Mouse (Mus musculus) ES-E14 (cell line): Measurements from ENCODE around the gene Cdkn1a. TPM values are rescaled to one million over a fixed set of nuclear protein-coding genes. Genes with fewer than 3 reads are reported as not detected.
"Not testable (repeated sequence)": the region's sequence is repeated elsewhere in the genome, so short reads cannot be mapped to it uniquely, and the experiment has no call there.

ENCODE experiments used
- DNase-seq: peaks from one replicate; pipeline ENCODE4 v3.0.0-alpha.2; 2013; ENCODE audit warnings: low read depth, low spot score
- H3K27ac ChIP-seq: 2 replicates; pipeline ENCODE4 v1.5.1; 2012; ENCODE audit warnings: low read depth, mild to moderate bottlenecking, low read length, moderate library complexity, mixed read lengths; ENCODE audit not compliant: poor library complexity, insufficient read depth, severe bottlenecking
- H3K36me3 ChIP-seq: 2 replicates; pipeline ENCODE4 v1.6.1; 2012; ENCODE audit warnings: mild to moderate bottlenecking, low read length, moderate library complexity, mixed read lengths; ENCODE audit not compliant: control insufficient read depth, poor library complexity, insufficient read depth, severe bottlenecking
- H3K4me1 ChIP-seq, 2 experiments: fragments of 150-350 bp in 1 of 2; sonication (generic) in 1 of 2; 2 replicates each; pipeline ENCODE4 v1.6.1; 2012; ENCODE audit warnings: low read length in 2 of 2, mild to moderate bottlenecking in 1 of 2, mixed read lengths in 1 of 2; ENCODE audit not compliant: control insufficient read depth in 2 of 2, insufficient read depth in 2 of 2, poor library complexity in 1 of 2
- H3K4me3 ChIP-seq, 2 experiments: fragments of 150-350 bp in 1 of 2; sonication (generic) in 1 of 2; 2 replicates each; pipeline ENCODE4 v1.5.1; 2012; ENCODE audit warnings: low read length in 2 of 2, low read depth in 1 of 2, mild to moderate bottlenecking in 1 of 2, mixed read lengths in 1 of 2; ENCODE audit not compliant: insufficient read depth in 1 of 2, poor library complexity in 1 of 2, severe bottlenecking in 1 of 2
- H3K9ac ChIP-seq: 2 replicates; pipeline ENCODE4 v1.6.1; 2012; ENCODE audit warnings: low read depth, mild to moderate bottlenecking, low read length, mixed read lengths; ENCODE audit not compliant: poor library complexity, insufficient read depth, severe bottlenecking
- H3K9me3 ChIP-seq: fragments of 150-350 bp; sonication (generic); 2 replicates; pipeline ENCODE4 v1.6.1; 2012; ENCODE audit warnings: low read depth, mild to moderate bottlenecking, low read length; ENCODE audit not compliant: control insufficient read depth, insufficient read depth
- CHD2 ChIP-seq: IDR thresholded peaks from 2 replicates; pipeline ENCODE4 v1.6.1; 2014; ENCODE audit warnings: mild to moderate bottlenecking, low read depth, low read length, inconsistent platforms
- HCFC1 ChIP-seq: IDR thresholded peaks from 2 replicates; pipeline ENCODE4 v1.6.1; 2012; ENCODE audit warnings: low read length, inconsistent platforms, borderline replicate concordance; ENCODE audit not compliant: insufficient read depth
- MAFK ChIP-seq: IDR thresholded peaks from 2 replicates; pipeline ENCODE4 v1.6.1; 2014; ENCODE audit warnings: mild to moderate bottlenecking, low read depth, low read length, inconsistent platforms; ENCODE audit not compliant: insufficient read depth
- ZC3H11A ChIP-seq: IDR thresholded peaks from 2 replicates; pipeline ENCODE4 v1.6.1; 2012; ENCODE audit warnings: low read depth, mild to moderate bottlenecking, inconsistent platforms, low read length, borderline replicate concordance
- ZNF384 ChIP-seq: IDR thresholded peaks from 2 replicates; pipeline ENCODE4 v1.6.1; 2012; ENCODE audit warnings: low read depth, low read length, inconsistent platforms
- in situ Hi-C, 2 experiments: fragments of 600-800 bp; cut with MboI; formaldehyde crosslinking; loops; one replicate each; pipeline ENCODE4 v1.15.1; 2025; ENCODE audit warnings: low sequenced_read_pairs in 2 of 2, inconsistent platforms in 1 of 2; ENCODE audit not compliant: unreplicated experiment in 2 of 2
- total RNA-seq: library from RNA; depleted of rRNA; stranded (reverse); fragments of 300-350 nt; gene quantifications from 2 replicates; pipeline ENCODE4 v1.2.3, GENCODE M21; 2012

The Cdkn1a gene
- total RNA-seq, 1 experiment = 32.3 TPM

DNA sequence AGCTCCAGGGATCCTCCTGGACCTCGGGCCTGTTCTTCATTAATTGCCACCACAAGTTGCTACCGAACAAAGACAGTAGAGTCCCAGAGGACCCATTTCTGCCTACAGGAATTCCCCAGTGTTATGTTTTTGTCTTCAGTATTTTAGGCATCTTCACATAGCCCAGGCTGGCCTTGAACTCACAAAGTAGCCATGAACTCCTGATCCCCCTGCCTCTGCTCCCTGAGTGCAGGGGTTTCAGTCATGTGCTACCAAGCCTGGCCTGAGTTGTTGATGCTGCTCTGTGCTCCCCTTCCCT, 26.8 kb upstream of the Cdkn1a start:
- Histone ChIP-seq H3K27ac (no peak overlapping the region), H3K36me3 (0 out of 2 replicates have a peak, but pooled peaks cover 1% of the 10 kb centered on the region), H3K4me1 (peaks cover 22 to 38% of the 10 kb centered on the region in 2 experiments), H3K4me3 (no peak overlapping the region), H3K9me3 (no peaks in the 10 kb centered on the region), H3K9ac (no peak overlapping the region)
- no peak for TF ChIP-seq HCFC1
- TF ChIP-seq CHD2 = no peak
- no peak for TF ChIP-seq MAFK
- TF ChIP-seq ZNF384 = no peak
- TF ChIP-seq ZC3H11A = no peak
- no peak for DNase-seq
- in situ Hi-C loops = no loop called here

DNA sequence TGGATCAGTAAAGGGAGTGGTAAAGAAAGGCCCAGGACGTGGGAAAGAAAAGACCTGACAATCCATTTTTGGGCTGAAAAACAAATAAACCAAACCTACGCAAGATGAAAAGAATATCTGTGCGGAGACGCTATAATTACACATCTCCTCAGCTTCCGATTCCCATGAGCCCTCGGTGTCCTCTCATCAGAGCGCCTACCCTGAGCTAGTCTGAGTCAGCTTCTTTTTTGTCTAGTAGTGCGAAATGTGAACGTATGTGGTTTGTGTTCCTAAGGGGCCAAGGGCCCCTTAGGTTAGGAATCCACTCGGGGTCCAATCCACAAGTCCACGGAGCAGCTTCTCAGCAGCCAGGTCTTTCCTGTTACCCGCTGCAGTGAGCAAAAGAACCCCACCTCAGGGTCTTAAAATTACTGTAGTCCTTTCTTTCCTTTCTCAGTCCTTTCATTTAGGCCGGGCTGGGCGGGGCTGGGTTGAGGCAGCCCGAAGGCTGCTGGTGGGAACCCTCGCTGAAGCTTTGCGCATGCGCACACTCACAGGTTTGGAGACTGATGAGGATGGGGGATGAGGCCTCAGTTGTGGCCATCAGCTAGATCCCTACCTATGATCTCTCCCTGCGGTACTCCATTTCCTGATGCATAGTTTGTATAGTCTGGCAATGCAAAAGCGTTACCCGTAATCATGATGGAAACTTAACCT, 25.4 kb upstream of the Cdkn1a start:
- peak overlapping the region in 1 of 2 experiments; percentile 23; a peak in 1 of 4 replicates for H3K4me3 ChIP-seq
- TF ChIP-seq MAFK = peak; percentile 66
- TF ChIP-seq HCFC1 = no peak
- no peaks in the 10 kb centered on the region for H3K9me3 ChIP-seq
- no peaks in the 10 kb centered on the region for H3K36me3 ChIP-seq
- H3K27ac ChIP-seq = peak overlapping the region; percentile 51; the same call in 1 of the 2 replicates
- no peak overlapping the region for H3K9ac ChIP-seq
- DNase-seq = peak; percentile 87
- peaks cover 27 to 43% of the 10 kb centered on the region in 2 experiments for H3K4me1 ChIP-seq
- in situ Hi-C loops = no loop called here

DNA sequence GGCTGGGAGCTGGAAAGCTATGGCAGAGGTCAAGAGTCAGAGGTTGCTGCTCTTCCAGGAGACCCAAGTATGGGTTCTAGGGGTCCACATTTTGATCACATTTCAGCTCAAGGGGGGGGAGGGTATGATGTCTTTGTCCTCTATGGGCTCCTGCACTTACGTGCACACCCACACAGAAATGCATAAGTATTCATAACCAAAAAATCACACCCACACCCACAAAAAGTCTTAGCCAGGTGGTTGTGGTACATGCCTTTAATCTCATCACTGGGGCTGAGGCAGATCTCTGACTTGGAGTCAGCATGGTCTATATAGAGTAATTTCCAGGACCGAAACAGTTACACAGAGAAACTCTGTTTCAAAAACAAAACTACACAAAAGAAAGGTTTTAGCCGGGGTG, 24.8 kb upstream of the Cdkn1a start:
- H3K9ac ChIP-seq = no peak overlapping the region
- H3K36me3 ChIP-seq = no peaks in the 10 kb centered on the region
- DNase-seq = no peak
- H3K4me1 ChIP-seq = peaks cover 27 to 42% of the 10 kb centered on the region in 2 experiments
- H3K27ac ChIP-seq = no peak overlapping the region; the same call in 1 of the 2 replicates
- TF ChIP-seq HCFC1 = no peak
- TF ChIP-seq CHD2 = no peak
- no peak for TF ChIP-seq ZNF384
- TF ChIP-seq ZC3H11A = no peak
- no peak for TF ChIP-seq MAFK
- in situ Hi-C loops = no loop called here
- H3K9me3 ChIP-seq = no peaks in the 10 kb centered on the region
- no peak overlapping the region for H3K4me3 ChIP-seq

DNA sequence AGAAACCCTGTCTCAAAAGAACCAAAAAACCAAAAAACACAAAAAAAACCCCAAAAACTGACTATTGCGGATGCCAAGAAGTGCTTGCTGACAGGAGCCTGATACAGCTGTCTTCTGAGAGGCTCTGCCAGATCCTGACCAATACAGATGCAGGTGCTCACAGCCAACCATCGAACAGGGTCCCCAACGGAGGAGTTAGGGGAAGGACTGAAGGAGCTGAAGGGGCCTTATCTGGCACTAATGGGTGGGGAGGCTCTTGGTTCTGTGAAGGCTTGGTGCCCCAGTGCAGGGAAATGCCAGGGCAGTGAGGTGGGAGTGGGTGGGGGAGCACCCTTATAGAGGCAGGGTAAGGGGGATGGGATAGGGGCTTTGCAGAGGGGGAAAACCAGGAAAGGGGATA, 23.4 kb upstream of the Cdkn1a start:
- peaks cover 34 to 46% of the 10 kb centered on the region in 2 experiments for H3K4me1 ChIP-seq
- H3K9me3 ChIP-seq, H3K9ac ChIP-seq, in situ Hi-C loops, DNase-seq, H3K27ac ChIP-seq, H3K36me3 ChIP-seq, H3K4me3 ChIP-seq: not testable (repeated sequence)

DNA sequence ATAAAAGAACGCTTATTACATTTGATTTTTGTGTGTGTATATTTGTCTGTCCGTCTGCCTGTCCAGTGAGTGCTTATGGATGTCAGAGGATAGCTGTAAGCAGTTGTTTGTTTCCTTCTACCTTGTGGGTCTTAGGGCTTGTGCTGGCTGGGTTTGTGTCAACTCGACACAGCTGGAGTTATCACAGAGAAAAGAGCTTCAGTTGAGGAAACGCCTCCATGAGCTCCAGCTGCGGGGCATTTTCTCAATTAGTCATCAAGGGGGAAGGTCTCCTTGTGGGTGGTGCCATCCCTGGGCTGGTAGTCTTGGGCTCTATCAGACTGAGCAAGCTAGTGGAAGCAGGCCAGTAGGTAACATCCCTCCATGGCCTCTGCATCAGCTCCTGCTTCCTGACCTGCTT, 22.9 kb upstream of the Cdkn1a start:
- DNase-seq = no peak
- H3K9me3 ChIP-seq = no peaks in the 10 kb centered on the region
- TF ChIP-seq HCFC1 = no peak
- no peak for TF ChIP-seq MAFK
- TF ChIP-seq ZNF384 = no peak
- TF ChIP-seq ZC3H11A = no peak
- TF ChIP-seq CHD2 = no peak
- no peak overlapping the region for H3K9ac ChIP-seq
- in situ Hi-C loops = no loop called here
- H3K4me1 ChIP-seq = peaks cover 35 to 49% of the 10 kb centered on the region in 2 experiments
- H3K4me3 ChIP-seq = no peak overlapping the region
- H3K36me3 ChIP-seq = no peaks in the 10 kb centered on the region
- no peak overlapping the region for H3K27ac ChIP-seq
